Mouse (Mus musculus): ENCODE data around the gene Gm21887. TPM values are rescaled to one million over a fixed set of nuclear protein-coding genes. Genes with fewer than 3 reads are reported as not detected.
"Not testable (repeated sequence)": the region's sequence is repeated elsewhere in the genome, so short reads cannot be mapped to it uniquely, and the experiment has no call there.

Gm21887 gene
- polyA plus RNA-seq, 1 experiment from 2014 or later: 166 TPM

GRCm38 (mm10) chrX:169997456-169997853 lies 12.0 kb upstream of the Gm21887 start:
- not testable (repeated sequence) for DNase-seq (ENCODE audit: low spot score)

GRCm38 (mm10) chrX:169997854-169998456 lies 11.5 kb upstream of the Gm21887 start:
- peak; percentile 73 for DNase-seq (ENCODE audit: low spot score)

DNA sequence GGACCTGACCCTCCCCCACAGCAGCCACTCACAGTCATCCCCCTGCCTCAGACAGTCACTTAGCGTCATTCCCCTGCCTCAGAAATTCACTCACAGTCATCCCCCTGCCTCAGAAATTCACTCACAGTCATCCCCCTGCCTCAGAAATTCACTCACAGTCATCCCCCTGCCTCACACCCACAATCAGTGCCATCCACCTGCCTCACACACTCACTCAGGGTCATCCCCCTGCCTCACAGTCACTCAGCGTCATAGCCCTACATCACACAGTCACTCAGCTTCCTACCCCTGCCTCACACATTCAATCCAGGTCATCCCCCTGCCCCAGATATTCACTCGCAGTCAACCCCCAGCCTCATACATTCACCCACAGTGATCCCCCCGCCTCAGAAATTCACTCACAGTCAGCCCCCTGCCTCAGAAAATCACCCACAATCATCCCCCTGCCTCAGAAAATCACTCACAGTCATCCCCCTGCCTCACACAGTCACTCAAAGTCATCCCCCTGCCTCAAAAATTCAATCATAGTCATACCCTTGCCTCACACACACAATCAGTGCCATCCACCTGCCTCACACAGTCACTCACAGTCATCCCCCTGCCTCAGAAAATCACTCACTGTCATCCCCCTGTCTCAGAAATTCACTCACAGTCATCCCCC lies 10.8 kb upstream of the Gm21887 start:
- DNase-seq (ENCODE audit: low spot score): not testable (repeated sequence)

DNA sequence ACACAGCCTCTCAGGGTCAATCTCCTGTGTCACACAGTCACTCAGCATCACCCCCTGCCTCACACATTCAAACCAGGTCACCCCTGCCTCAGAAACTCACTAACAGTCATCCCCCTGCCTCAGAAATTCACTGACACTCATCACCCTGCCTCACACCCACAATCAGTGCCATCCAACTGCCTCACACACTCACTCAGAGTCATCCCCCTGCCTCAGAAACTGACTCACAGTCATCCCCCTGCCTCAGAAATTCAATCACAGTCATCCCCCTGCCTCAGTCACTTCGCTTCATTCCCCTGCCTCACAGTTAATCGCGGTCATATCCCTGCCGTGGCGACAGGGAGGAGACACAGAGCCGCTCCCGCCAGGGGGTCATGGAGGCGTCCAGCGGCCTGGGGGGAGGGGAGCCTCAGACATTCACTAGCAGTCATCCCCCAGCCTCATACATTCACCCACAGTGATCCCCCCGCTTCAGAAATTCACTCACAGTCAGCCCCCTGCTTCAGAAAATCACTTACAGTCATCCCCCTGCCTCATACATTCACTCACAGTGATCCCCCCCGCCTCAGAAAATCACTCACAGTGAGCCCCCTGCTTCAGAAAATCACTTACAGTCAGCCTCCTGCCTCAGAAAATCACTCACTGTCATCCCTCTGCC lies 10.1 kb upstream of the Gm21887 start:
- DNase-seq (ENCODE audit: low spot score): peak; percentile 3

DNA sequence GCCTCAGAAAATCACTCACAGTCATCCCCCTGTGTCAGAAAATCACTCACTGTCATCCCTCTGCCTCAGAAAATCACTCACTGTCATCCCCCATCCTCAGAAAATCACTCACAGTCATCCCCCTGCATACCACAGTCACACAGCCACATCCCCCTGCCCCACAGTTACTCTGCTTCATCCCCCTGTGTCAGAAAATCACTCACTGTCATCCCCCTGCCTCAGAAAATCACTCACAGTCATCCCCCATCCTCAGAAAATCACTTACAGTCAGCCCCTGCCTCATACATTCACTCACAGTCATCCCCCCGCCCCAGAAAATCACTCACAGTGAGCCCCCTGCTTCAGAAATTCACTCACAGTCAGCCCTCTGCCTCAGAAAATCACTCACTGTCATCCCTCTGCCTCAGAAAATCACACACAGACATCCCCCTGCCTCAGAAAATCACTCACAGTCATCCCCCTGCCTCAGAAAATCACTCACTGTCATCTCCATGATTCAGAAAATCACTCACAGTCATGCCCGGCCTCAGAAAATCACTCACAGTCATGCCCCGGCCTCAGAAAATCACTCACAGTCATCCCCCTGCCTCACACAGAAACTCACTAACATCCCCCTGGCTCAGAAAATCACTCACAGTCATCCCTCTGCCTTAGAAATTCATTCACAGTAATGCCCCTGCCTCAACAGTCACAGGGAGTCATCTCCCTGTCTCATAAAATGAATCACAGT lies 9.4 kb upstream of the Gm21887 start:
- not testable (repeated sequence) for DNase-seq (ENCODE audit: low spot score)

DNA sequence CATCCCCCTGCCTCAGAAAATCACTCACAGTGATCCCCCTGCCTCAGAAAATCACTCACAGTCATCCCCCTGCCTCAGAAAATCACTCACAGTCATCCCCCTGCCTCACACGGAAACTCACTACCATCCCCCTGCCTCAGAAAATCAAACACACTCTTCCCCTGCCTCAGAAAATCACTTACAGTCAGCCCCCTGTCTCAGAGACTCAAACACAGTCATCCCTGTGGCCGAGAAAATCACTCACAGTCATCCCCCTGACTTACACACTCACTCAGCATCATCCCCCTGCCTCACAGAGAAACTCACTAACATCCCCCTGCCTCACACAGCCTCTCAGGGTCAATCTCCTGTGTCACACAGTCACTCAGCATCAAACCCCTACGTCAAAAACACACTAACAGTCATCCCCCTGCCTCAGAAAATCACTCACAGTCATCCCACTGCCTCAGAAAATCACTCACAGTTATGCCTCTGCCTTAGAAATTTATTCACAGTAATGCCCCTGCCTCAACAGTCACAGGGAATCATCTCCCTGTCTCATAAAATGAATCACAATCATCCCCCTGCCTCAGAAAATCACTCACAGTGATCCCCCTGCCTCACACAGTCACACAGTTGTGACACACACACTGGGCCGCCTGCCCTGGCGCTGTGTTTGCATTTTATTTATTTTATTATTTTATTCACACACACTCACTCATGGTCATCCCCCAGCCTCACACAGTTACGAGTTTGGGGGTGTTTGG lies 8.6 kb upstream of the Gm21887 start:
- not testable (repeated sequence) for DNase-seq (ENCODE audit: low spot score)

DNA sequence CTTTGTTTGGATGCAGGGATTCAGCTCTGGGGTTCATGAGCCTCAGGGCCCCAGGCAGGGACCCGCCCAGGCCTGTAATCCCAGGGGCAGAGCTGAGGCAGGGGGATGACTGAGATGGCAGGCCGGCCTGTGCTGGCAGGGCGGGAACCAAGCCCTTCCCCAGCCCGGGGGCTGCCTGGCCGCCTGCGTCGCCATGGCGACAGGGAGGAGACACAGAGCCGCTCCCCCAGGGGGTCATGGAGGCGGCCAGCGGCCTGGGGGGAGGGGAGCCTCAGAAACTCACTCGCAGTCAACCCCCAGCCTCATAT lies 8.1 kb upstream of the Gm21887 start:
- not testable (repeated sequence) for DNase-seq (ENCODE audit: low spot score)

GRCm38 (mm10) chrX:170002510-170003197 lies 6.8 kb upstream of the Gm21887 start:
- DNase-seq (ENCODE audit: low spot score): not testable (repeated sequence)

- DNase-seq (ENCODE audit: low spot score): not testable (repeated sequence)
Measured at GRCm38 (mm10) chrX:170003536-170003935, 5.9 kb upstream of the Gm21887 start.

- not testable (repeated sequence) for DNase-seq (ENCODE audit: low spot score)
Measured at GRCm38 (mm10) chrX:170004236-170004635, 5.2 kb upstream of the Gm21887 start.

DNA sequence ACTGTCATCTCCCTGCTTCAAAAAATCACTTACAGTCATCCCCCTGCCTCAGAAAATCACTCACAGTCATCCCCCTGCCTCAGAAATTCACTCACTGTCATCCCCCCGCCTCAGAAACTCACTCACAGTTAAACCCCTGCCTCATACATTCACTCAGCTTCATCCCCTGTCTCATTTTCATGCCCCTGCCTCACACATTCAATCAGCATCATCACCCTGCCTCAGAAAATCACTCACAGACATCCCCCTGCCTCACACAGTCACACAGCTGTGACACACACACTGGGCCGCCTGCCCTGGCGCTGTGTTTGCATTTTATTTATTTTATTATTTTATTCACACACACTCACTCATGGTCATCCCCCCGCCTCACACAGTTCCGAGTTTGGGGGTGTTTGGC lies 4.7 kb upstream of the Gm21887 start:
- DNase-seq (ENCODE audit: low spot score): not testable (repeated sequence)

DNA sequence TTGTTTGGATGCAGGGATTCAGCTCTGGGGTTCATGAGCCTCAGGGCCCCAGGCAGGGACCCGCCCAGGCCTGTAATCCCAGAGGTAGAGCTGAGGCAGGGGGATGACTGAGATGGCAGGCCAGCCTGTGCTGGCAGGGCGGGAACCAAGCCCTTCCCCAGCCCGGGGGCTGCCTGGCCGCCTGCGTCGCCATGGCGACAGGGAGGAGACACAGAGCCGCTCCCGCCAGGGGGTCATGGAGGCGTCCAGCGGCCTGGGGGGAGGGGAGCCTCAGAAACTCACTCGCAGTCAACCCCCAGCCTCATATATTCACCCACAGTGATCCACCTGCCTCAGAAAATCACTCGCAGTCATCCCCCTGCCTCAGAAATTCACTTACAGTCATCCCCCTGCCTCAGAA lies 4.3 kb upstream of the Gm21887 start:
- DNase-seq (ENCODE audit: low spot score): not testable (repeated sequence)

- DNase-seq (ENCODE audit: low spot score): not testable (repeated sequence)
Measured at GRCm38 (mm10) chrX:170005695-170006297, 3.7 kb upstream of the Gm21887 start.

- DNase-seq (ENCODE audit: low spot score): not testable (repeated sequence)
Measured at GRCm38 (mm10) chrX:170006694-170007247, 2.7 kb upstream of the Gm21887 start.

- peak; percentile 2 for DNase-seq (ENCODE audit: low spot score)
Measured at GRCm38 (mm10) chrX:170007375-170008178, 1.9 kb upstream of the Gm21887 start.

DNA sequence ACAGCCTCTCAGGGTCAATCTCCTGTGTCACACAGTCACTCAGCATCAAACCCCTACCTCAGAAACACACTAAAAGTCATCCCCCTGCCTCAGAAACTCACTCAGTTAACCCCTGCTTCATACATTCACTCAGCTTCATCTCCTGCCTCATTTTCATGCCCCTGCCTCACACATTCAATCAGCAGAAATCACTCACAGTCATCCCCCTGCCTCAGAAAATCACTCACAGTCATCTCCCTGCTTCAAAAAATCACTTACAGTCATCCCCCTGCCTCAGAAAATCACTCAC lies 1.3 kb upstream of the Gm21887 start:
- DNase-seq (ENCODE audit: low spot score): peak; percentile 21

DNA sequence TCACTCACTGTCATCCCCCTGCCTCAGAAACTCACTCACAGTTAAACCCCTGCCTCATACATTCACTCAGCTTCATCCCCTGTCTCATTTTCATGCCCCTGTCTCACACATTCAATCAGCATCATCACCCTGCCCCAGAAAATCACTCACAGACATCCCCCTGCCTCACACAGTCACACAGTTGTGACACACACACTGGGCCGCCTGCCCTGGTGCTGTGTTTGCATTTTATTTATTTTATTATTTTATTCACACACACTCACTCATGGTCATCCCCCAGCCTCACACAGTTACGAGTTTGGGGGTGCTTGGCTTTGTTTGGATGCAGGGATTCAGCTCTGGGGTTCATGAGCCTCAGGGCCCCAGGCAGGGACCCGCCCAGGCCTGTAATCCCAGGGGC lies 875 bp upstream of the Gm21887 start:
- not testable (repeated sequence) for DNase-seq (ENCODE audit: low spot score)

DNA sequence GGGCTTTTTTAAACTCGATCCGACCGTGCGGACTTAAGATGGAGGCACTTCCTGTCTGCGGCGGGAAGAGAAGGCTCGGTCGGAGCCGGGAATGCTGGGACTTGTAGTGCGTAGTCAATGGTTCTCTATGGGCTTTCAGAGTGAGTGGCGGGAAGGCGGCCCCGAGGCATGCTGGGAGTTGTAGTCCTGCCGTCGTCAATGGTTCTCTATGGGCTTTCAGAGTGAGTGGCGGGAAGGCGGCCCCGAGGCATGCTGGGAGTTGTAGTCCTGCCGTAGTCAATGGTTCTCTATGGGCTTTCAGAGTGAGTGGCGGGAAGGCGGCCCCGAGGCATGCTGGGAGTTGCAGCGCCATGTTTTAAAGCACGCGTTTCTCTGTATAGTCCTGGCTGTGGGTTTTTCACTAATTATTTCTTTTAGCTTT lies 352 bp downstream of the Gm21887 start:
- DNase-seq (ENCODE audit: low spot score): peak; percentile 98
